Mouse (Mus musculus) ES-Bruce4 (cell line): Measurements from ENCODE around the gene S100a13.
A peak's percentile ranks its signal among the peaks of the same experiment; 100 is the strongest.

ENCODE experiments used
- CTCF ChIP-seq: IDR thresholded peaks from one replicate; pipeline ENCODE4 v1.8.1; 2011; ENCODE audit warnings: low read depth, low read length
- EP300 ChIP-seq: IDR thresholded peaks from 2 replicates; pipeline ENCODE4 v1.6.1; 2011; ENCODE audit warnings: low read depth, low read length; ENCODE audit not compliant: insufficient read depth

GRCm38 (mm10) chr3:90475831-90476611 lies 38.2 kb upstream of the S100a13 start, which contains the start of gene Ilf2:
- TF ChIP-seq CTCF (no peak), EP300 (0 out of 2 replicates have a peak, but pooled peaks have one; percentile 22)
